Mouse (Mus musculus) yolk sac, embryonic 10.5 days (tissue): Measurements from ENCODE around the gene Yrdc.
A peak's percentile ranks its signal among the peaks of the same experiment; 100 is the strongest.

Experiments
- DNase-seq: peaks from one replicate; pipeline ENCODE4 v3.0.0-alpha.2; 2017; ENCODE audit warnings: low spot score

Yrdc gene

GRCm38 (mm10) chr4:124850261-124850913 is at the start of gene Yrdc:
Yrdc (plus strand) TSS chr4:124850679.
- peak; percentile 93 for DNase-seq

GRCm38 (mm10) chr4:124801552-124802308 is 48.7 kb upstream of the Yrdc start, which contains the start of gene Mtf1:
Mtf1 (plus strand) TSS chr4:124802104.
- peak; percentile 80 for DNase-seq

- peak; percentile 96 for DNase-seq
Measured at GRCm38 (mm10) chr4:124802309-124803260, 47.9 kb upstream of the Yrdc start.

- DNase-seq = no peak
Measured at GRCm38 (mm10) chr4:124803406-124803805, 47.1 kb upstream of the Yrdc start.

- DNase-seq = peak; percentile 44
Measured at GRCm38 (mm10) chr4:124808511-124808910, 42.0 kb upstream of the Yrdc start.

GRCm38 (mm10) chr4:124809136-124809883 is 41.2 kb upstream of the Yrdc start:
- DNase-seq = peak; percentile 45

GRCm38 (mm10) chr4:124810056-124810455 is 40.4 kb upstream of the Yrdc start:
- DNase-seq = no peak

- DNase-seq = no peak
Measured at GRCm38 (mm10) chr4:124811347-124811975, 39.0 kb upstream of the Yrdc start.

- DNase-seq = no peak
Measured at GRCm38 (mm10) chr4:124815901-124816300, 34.6 kb upstream of the Yrdc start.

GRCm38 (mm10) chr4:124817803-124818202 is 32.7 kb upstream of the Yrdc start:
- peak; percentile 82 for DNase-seq

GRCm38 (mm10) chr4:124818832-124819231 is 31.6 kb upstream of the Yrdc start:
- DNase-seq = no peak

- DNase-seq = no peak
Measured at GRCm38 (mm10) chr4:124824967-124825366, 25.5 kb upstream of the Yrdc start.

- no peak for DNase-seq
Measured at GRCm38 (mm10) chr4:124825371-124825965, 25.0 kb upstream of the Yrdc start.

GRCm38 (mm10) chr4:124829671-124830070 is 20.8 kb upstream of the Yrdc start:
- DNase-seq = no peak

GRCm38 (mm10) chr4:124832796-124833195 is 17.7 kb upstream of the Yrdc start:
- DNase-seq = no peak

GRCm38 (mm10) chr4:124838035-124838700 is 12.3 kb upstream of the Yrdc start:
- DNase-seq = no peak

- no peak for DNase-seq
Measured at GRCm38 (mm10) chr4:124840998-124841397, 9.5 kb upstream of the Yrdc start.

GRCm38 (mm10) chr4:124843493-124843892 is 7.0 kb upstream of the Yrdc start:
- peak; percentile 27 for DNase-seq

GRCm38 (mm10) chr4:124847573-124847972 is 2.9 kb upstream of the Yrdc start:
- peak; percentile 50 for DNase-seq

- DNase-seq = no peak
Measured at GRCm38 (mm10) chr4:124849631-124850260, 733 bp upstream of the Yrdc start.
